Mouse (Mus musculus): ENCODE data around the gene Tpbg. TPM values are rescaled to one million over a fixed set of nuclear protein-coding genes. Genes with fewer than 3 reads are reported as not detected.
"Not testable (repeated sequence)": the region's sequence is repeated elsewhere in the genome, so short reads cannot be mapped to it uniquely, and the experiment has no call there.

Tpbg gene
- polyA plus RNA-seq (2015; fragmentation: Nextera tagmentation; extraction: Ambion mirVana) = 0.34 and 0.37 TPM in 2 replicates

- H3K4me3 ChIP-seq (replicated peaks) = peak within 1 kb of the TSS; percentile 47
- H3K9me3 ChIP-seq (replicated peaks) = no peaks in the 10 kb centered on the region
- H3K36me3 ChIP-seq = no peaks in the 10 kb centered on the region
- ATAC-seq (ENCODE audit: low read depth) = 0 out of 2 replicates have a peak, but pooled peaks have one; percentile 36
- peaks cover 62% of the 10 kb centered on the region for H3K27me3 ChIP-seq
- H3K27ac ChIP-seq = no peak within 1 kb of the TSS
- no peak within 1 kb of the TSS for H3K9ac ChIP-seq
- peak within 1 kb of the TSS; percentile 73 for H3K4me2 ChIP-seq
- H3K4me1 ChIP-seq (replicated peaks) = peaks cover 3% of the 10 kb centered on the region; the same call in 1 of the 2 replicates
- WGBS (ENCODE audit: insufficient replicate concordance) = under 1% methylated on average over 34 of the region's 39 CpGs
- DNase-seq = no peak
These were observed at the start of gene Tpbg for GRCm38 (mm10) chr9:85842351-85843011. Tpbg (plus strand) TSS chr9:85842380.

GRCm38 (mm10) chr9:85801986-85802385 is 40.2 kb upstream of the Tpbg start:
- not testable (repeated sequence) for DNase-seq; H3K27me3 ChIP-seq; H3K4me1 ChIP-seq (replicated peaks); H3K9ac ChIP-seq; H3K36me3 ChIP-seq; H3K9me3 ChIP-seq (replicated peaks); H3K27ac ChIP-seq; H3K4me2 ChIP-seq; H3K4me3 ChIP-seq (replicated peaks); ATAC-seq (ENCODE audit: low read depth)
- WGBS (ENCODE audit: insufficient replicate concordance) = 62% methylated on average over 2 of the region's 2 CpGs

GRCm38 (mm10) chr9:85802563-85802962 is 39.6 kb upstream of the Tpbg start:
- ATAC-seq (ENCODE audit: low read depth) (no peak), DNase-seq (no peak)
- Histone ChIP-seq H3K4me2 (no peak overlapping the region), H3K36me3 (no peaks in the 10 kb centered on the region), H3K9me3 (replicated peaks) (no peaks in the 10 kb centered on the region), H3K4me3 (replicated peaks) (no peak overlapping the region), H3K9ac (no peak overlapping the region), H3K4me1 (replicated peaks) (no peaks in the 10 kb centered on the region), H3K27me3 (no peaks in the 10 kb centered on the region), H3K27ac (no peak overlapping the region)
- 74% methylated on average over 4 of the region's 4 CpGs for WGBS (ENCODE audit: insufficient replicate concordance)

GRCm38 (mm10) chr9:85806411-85806810 is 35.8 kb upstream of the Tpbg start:
- no peak for DNase-seq
- Histone ChIP-seq H3K27ac (no peak overlapping the region), H3K4me2 (no peak overlapping the region), H3K4me1 (replicated peaks) (no peaks in the 10 kb centered on the region), H3K4me3 (replicated peaks) (no peak overlapping the region), H3K27me3 (no peaks in the 10 kb centered on the region), H3K9ac (no peak overlapping the region), H3K9me3 (replicated peaks) (no peaks in the 10 kb centered on the region), H3K36me3 (no peaks in the 10 kb centered on the region)
- WGBS (ENCODE audit: insufficient replicate concordance) = 74% methylated on average over 6 of the region's 6 CpGs
- ATAC-seq (ENCODE audit: low read depth) = no peak

- Histone ChIP-seq H3K9ac (no peak overlapping the region), H3K4me3 (replicated peaks) (no peak overlapping the region), H3K27me3 (no peaks in the 10 kb centered on the region), H3K4me1 (replicated peaks) (no peaks in the 10 kb centered on the region), H3K36me3 (no peaks in the 10 kb centered on the region), H3K4me2 (no peak overlapping the region), H3K9me3 (replicated peaks) (no peaks in the 10 kb centered on the region), H3K27ac (no peak overlapping the region)
- DNase-seq = no peak
- 63% methylated on average over 3 of the region's 3 CpGs for WGBS (ENCODE audit: insufficient replicate concordance)
- no peak for ATAC-seq (ENCODE audit: low read depth)
These were observed 32.9 kb upstream of the Tpbg start for GRCm38 (mm10) chr9:85809246-85809645.

GRCm38 (mm10) chr9:85820829-85821228 is 21.4 kb upstream of the Tpbg start:
- Histone ChIP-seq H3K4me1 (replicated peaks) (no peaks in the 10 kb centered on the region), H3K36me3 (no peaks in the 10 kb centered on the region), H3K4me3 (replicated peaks) (no peak overlapping the region), H3K27me3 (no peaks in the 10 kb centered on the region), H3K9me3 (replicated peaks) (no peaks in the 10 kb centered on the region), H3K27ac (no peak overlapping the region), H3K4me2 (no peak overlapping the region), H3K9ac (no peak overlapping the region)
- no peak for DNase-seq
- WGBS (ENCODE audit: insufficient replicate concordance) = 54% methylated on average over 11 of the region's 11 CpGs
- ATAC-seq (ENCODE audit: low read depth) = no peak

- no peak overlapping the region for H3K4me2 ChIP-seq
- no peak overlapping the region for H3K4me3 ChIP-seq (replicated peaks)
- ATAC-seq (ENCODE audit: low read depth) (no peak), DNase-seq (no peak)
- no peaks in the 10 kb centered on the region for H3K4me1 ChIP-seq (replicated peaks)
- no peak overlapping the region for H3K27ac ChIP-seq
- peaks cover 12% of the 10 kb centered on the region for H3K27me3 ChIP-seq
- WGBS (ENCODE audit: insufficient replicate concordance) = 71% methylated on average over 17 of the region's 17 CpGs
- no peak overlapping the region for H3K9ac ChIP-seq
- H3K9me3 ChIP-seq (replicated peaks) = no peaks in the 10 kb centered on the region
- H3K36me3 ChIP-seq = no peaks in the 10 kb centered on the region
These were observed 6.4 kb upstream of the Tpbg start for GRCm38 (mm10) chr9:85835521-85836425.

GRCm38 (mm10) chr9:85839626-85840025 is 2.6 kb upstream of the Tpbg start:
- no peak for ATAC-seq (ENCODE audit: low read depth)
- peaks cover 51% of the 10 kb centered on the region for H3K27me3 ChIP-seq
- WGBS (ENCODE audit: insufficient replicate concordance) = 45% methylated on average over 3 of the region's 3 CpGs

GRCm38 (mm10) chr9:85841891-85842290 is 289 bp upstream of the Tpbg start:
- Histone ChIP-seq H3K27ac (no peak overlapping the region), H3K9ac (no peak overlapping the region), H3K4me2 (peak overlapping the region; percentile 73), H3K36me3 (no peaks in the 10 kb centered on the region), H3K4me1 (replicated peaks) (peaks cover 3% of the 10 kb centered on the region; the same call in 1 of the 2 replicates), H3K27me3 (peaks cover 60% of the 10 kb centered on the region), H3K4me3 (replicated peaks) (peak overlapping the region; percentile 47), H3K9me3 (replicated peaks) (no peaks in the 10 kb centered on the region)
- DNase-seq (no peak), ATAC-seq (ENCODE audit: low read depth) (no peak)
- WGBS (ENCODE audit: insufficient replicate concordance) = 3% methylated on average over 16 of the region's 16 CpGs

More at GRCm38 (mm10) chr9:85839626-85840025, 2.6 kb upstream of the Tpbg start:
- Histone ChIP-seq H3K4me3 (replicated peaks) (no peak overlapping the region), H3K36me3 (no peaks in the 10 kb centered on the region), H3K9me3 (replicated peaks) (no peaks in the 10 kb centered on the region), H3K27ac (no peak overlapping the region), H3K4me2 (no peak overlapping the region), H3K4me1 (replicated peaks) (peaks cover 3% of the 10 kb centered on the region; the same call in 1 of the 2 replicates), H3K9ac (no peak overlapping the region)
- no peak for DNase-seq

- H3K9me3 ChIP-seq (replicated peaks) = no peaks in the 10 kb centered on the region
- ATAC-seq (ENCODE audit: low read depth) = peak; percentile 36; the same call in 1 of the 2 replicates
- H3K27ac ChIP-seq = no peak overlapping the region
- peak overlapping the region; percentile 73 for H3K4me2 ChIP-seq
- H3K4me1 ChIP-seq (replicated peaks) = peaks cover 3% of the 10 kb centered on the region; the same call in 1 of the 2 replicates
- DNase-seq = no peak
- H3K9ac ChIP-seq = no peak overlapping the region
- H3K4me3 ChIP-seq (replicated peaks) = peak overlapping the region; percentile 47
- 1% methylated on average over 54 of the region's 65 CpGs for WGBS (ENCODE audit: insufficient replicate concordance)
- peaks cover 63% of the 10 kb centered on the region for H3K27me3 ChIP-seq
- H3K36me3 ChIP-seq = no peaks in the 10 kb centered on the region
These were observed 1.1 kb downstream of the Tpbg start for GRCm38 (mm10) chr9:85843031-85843890.

Measured in liver, embryonic 13.5 days (tissue).